Mouse (Mus musculus): ENCODE data around the gene Rpl36-ps4. TPM values are rescaled to one million over a fixed set of nuclear protein-coding genes. Genes with fewer than 3 reads are reported as not detected.

Rpl36-ps4 gene
- total RNA-seq (2021), result not detected
- polyA plus RNA-seq (2012; rRNA removed), result not detected in 2 replicates
- long read RNA-seq, result 0 reads

GRCm38 (mm10) chr17:87920677-87921076, at the start of gene Rpl36-ps4:
TSS of gene Rpl36-ps4 (plus strand) at chr17:87920977.
- no peak for DNase-seq

GRCm38 (mm10) chr17:87871461-87872126, 49.2 kb upstream of the Rpl36-ps4 start:
- DNase-seq, result no peak

GRCm38 (mm10) chr17:87872286-87872685, 48.5 kb upstream of the Rpl36-ps4 start:
- DNase-seq, result no peak

GRCm38 (mm10) chr17:87873456-87873855, 47.3 kb upstream of the Rpl36-ps4 start:
- DNase-seq, result no peak

DNA sequence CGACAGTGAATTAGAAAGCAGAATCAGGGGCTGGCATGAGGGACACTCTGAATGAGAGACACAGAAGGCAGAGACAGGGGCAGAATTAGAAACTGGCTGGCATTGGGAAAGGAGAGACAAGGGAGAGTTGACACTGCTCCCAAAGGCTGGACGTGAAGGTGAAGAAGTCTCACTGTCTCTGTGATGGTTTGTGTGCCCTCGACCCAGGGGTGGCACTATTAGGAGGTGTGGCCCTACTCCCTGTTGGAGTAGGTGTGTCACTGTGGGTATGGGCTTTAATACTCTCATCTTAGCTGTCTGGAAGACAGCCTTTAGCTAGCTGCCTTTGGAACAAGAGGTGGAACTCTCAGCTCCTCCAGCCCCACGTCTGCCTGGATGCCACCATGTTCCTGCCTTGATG, 46.8 kb upstream of the Rpl36-ps4 start:
- DNase-seq, result no peak

DNA sequence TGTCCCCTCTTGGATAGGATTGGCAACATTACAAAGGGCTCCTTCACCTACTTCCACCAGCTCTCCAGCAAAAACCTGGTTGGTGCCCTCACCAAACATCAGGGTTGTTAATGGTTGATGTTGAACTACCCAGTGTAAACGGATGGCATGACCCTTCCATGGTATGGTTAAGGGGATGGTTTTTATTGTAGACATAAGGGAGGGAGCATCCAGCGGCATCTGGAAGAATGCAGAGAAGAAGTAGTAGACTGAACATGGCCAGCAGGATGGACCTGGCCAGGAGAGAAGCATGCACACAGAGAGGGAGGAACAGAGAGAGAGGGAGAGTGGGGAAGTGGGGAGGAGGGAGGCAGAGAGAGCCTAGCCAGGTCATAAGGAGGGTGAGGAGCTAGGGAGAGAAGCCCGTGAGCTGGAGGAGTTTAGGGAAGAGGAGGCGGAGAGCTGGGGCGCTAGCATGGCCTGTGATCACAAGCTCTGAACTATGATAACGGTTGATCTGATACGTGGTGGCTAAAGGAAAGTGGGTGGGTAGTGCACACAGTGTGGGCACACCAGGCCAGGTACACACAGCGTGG, 45.3 kb upstream of the Rpl36-ps4 start:
- no peak for DNase-seq

DNA sequence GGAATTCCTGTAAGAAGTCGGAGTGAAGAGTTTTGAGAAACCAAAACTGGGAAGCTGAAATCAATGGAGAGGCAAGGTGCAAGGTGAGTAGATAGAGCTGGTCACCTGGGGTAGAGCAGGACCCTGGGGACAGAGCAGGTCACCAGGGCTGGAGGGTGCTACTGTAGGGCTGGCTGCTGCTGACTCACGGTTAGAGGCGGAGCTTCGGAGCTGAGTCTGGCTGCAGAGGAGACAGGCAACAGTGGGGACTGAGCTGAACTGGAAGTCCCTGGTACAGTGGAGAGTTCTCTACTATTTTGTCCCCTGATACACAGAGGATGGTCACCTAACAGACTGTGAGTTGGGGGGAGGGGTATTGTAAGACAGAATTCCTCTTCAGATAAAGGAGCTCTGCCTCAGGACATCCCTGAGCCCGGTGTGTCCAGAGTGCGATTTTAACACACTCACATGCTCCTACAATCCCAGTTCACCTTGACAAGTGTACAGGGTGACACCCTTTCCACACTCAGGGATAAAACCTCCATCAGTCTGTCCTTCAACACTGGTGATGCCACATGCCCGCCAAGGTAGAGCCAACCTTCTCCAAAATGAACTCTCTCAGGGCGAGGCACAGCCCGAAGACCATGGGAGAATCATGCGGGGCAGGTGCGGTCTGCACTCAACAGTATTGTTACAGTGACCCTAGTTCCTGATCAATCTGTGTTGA, 44.3 kb upstream of the Rpl36-ps4 start:
- peak; percentile 35 for DNase-seq

- DNase-seq, result peak; percentile 16
These were observed 43.3 kb upstream of the Rpl36-ps4 start for GRCm38 (mm10) chr17:87877207-87878073.

DNA sequence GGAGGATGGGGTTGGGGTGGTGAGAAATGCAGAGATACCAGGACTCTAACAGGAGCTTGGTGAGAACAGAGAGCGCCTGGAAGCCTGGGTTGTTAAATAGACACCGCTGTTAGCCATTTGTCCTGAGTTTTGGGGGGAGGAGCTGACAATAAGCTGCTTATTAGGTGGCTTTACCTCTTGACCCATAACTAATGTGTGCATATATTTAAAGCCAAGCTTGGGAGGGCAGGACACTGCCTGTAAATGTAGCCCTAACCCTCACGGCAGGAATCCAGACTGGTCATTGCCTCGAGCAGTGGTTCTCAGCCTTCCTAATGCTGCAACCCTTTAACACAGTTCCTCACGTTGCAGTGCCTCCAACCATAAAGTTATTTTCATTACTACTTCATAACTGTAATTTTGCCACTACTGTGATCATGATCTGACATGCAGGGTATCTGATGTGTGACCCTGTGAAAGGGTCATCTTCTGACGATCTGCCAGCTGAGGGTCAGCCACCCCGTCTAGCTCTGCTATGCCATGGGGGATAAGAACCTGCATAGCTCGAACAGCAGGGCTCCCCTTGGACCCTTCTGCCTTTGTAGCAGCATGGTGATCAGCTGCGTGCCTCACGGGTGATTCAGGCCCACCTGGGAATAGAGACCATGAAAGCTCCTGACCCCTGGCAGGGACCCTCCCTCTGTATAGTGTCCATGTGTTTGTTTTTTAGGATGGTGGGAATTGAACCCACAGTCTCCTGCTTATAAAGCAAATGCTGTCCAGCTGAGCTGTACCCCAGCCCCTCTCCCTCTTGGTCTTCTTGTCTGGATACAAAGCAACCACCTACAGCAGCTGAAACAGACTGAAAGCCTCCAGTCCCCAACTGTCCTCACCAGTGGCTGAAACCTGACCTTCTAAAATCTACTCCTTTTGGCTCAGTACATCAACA, 42.0 kb upstream of the Rpl36-ps4 start:
- DNase-seq, result no peak

- no peak for DNase-seq
These were observed 41.1 kb upstream of the Rpl36-ps4 start for GRCm38 (mm10) chr17:87879484-87880225.

- peak; percentile 50 for DNase-seq
These were observed 38.2 kb upstream of the Rpl36-ps4 start for GRCm38 (mm10) chr17:87882594-87882993.

DNA sequence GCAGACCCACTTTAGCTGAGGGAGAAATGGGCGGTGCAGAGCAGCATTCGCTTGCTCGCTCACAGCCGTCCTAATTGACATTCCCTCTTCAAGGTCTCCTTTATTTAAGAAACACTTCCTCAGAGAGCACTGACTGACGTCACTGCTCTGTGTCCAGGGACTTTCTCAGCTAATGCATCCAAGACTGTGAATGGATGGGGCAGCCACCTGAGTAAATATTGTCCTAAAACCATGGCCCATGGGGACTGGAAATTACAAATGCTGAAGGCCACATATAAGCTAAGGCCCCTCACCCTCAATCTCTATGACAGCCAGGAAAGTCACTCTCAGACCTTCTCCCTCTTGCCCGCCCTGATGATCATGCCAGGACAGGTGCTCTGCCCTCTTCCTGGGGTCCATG, 23.6 kb upstream of the Rpl36-ps4 start:
- no peak for DNase-seq

- DNase-seq, result no peak
These were observed 20.1 kb upstream of the Rpl36-ps4 start for GRCm38 (mm10) chr17:87900677-87901076.

GRCm38 (mm10) chr17:87901163-87901562, 19.6 kb upstream of the Rpl36-ps4 start:
- DNase-seq, result no peak

GRCm38 (mm10) chr17:87903213-87903612, 17.6 kb upstream of the Rpl36-ps4 start:
- no peak for DNase-seq

- no peak for DNase-seq
These were observed 17.1 kb upstream of the Rpl36-ps4 start for GRCm38 (mm10) chr17:87903725-87904124.

DNA sequence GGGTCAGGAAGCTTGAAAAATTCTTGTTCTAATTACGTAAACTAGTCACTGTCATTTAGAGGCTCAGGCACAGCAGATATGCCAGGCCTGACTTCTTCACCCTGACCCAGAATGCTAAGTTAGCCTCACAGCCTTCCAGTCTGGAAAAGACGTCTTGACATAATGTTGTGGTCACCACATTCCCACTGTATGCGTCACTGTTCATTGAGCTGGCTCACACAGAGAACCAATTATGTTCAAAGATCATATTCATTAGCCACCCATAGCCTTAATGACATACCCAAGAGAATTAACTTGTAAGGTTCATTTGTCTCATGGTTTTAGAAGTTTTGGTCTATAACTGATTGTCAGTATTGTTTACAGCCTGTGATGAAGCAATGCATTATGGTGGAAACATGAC, 5.4 kb upstream of the Rpl36-ps4 start:
- no peak for DNase-seq

GRCm38 (mm10) chr17:87918121-87918520, 2.7 kb upstream of the Rpl36-ps4 start:
- no peak for DNase-seq

DNA sequence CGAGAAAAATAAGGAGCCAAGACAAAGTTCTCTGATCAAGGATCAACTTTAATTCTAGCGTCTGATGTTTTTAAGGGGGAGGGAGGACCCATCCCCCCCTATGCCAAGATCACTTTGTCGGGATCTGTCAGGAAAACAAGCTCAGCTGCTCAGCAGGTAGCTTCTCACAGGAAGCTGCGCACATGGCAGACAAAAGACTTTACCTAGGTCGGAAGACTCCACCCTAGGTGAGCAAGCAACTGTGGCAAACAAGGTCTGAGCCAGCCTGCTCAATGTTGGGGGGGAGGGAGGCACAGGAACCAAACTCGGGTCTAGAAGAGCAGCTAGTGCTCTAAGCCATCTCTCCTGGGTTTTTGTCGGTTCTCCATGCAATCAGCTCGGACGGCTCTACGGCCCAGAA, 13.5 kb downstream of the Rpl36-ps4 start:
- DNase-seq, result no peak

- no peak for DNase-seq
These were observed 14.0 kb downstream of the Rpl36-ps4 start for GRCm38 (mm10) chr17:87934736-87935135.

All from adrenal gland, adult 2 months (tissue).